Mouse (Mus musculus) stomach, postnatal 0 days (tissue): ENCODE results near the gene Twistnb.

Experiments used
- CTCF ChIP-seq: IDR thresholded peaks from 2 replicates; pipeline ENCODE4 v1.5.1; 2016; ENCODE audit warnings: antibody characterized with exemption, low read depth, mild to moderate bottlenecking, moderate library complexity
- EP300 ChIP-seq: optimal IDR thresholded peaks from 2 replicates; pipeline ENCODE3; 2016; ENCODE audit warnings: antibody characterized with exemption

- TF ChIP-seq CTCF, result no peak
- TF ChIP-seq EP300, result no peak
Measured at GRCm38 (mm10) chr12:33433812-33434211, 4.4 kb downstream of the Twistnb start.
